Mouse (Mus musculus) hindbrain, embryonic 10.5 days (tissue): ENCODE results near the gene Camk2n2. TPM values are rescaled to one million over a fixed set of nuclear protein-coding genes. Genes with fewer than 3 reads are reported as not detected.

Experiments
- DNase-seq: peaks from one replicate; pipeline ENCODE4 v3.0.0-alpha.2; 2017; ENCODE audit warnings: low spot score
- H3K27ac ChIP-seq: fragments of 300-500 bp; sonication (generic); 2 replicates; pipeline ENCODE4 v1.5.1; 2016; ENCODE audit warnings: mild to moderate bottlenecking, moderate library complexity
- H3K27me3 ChIP-seq: fragments of 300-500 bp; sonication (generic); 2 replicates; pipeline ENCODE4 v1.6.1; 2016; ENCODE audit warnings: mild to moderate bottlenecking; ENCODE audit not compliant: poor library complexity, insufficient read depth, severe bottlenecking
- H3K36me3 ChIP-seq: fragments of 300-500 bp; sonication (generic); 2 replicates; pipeline ENCODE4 v1.6.1; 2016; ENCODE audit warnings: mild to moderate bottlenecking, moderate library complexity
- H3K4me1 ChIP-seq: fragments of 300-500 bp; sonication (generic); replicated peaks from 2 replicates; pipeline ENCODE4 v1.6.1; 2016; ENCODE audit warnings: mild to moderate bottlenecking
- H3K4me3 ChIP-seq: fragments of 300-500 bp; sonication (generic); 2 replicates; pipeline ENCODE4 v1.5.1; 2016; ENCODE audit warnings: mild to moderate bottlenecking, moderate library complexity
- H3K9me3 ChIP-seq: fragments of 300-500 bp; sonication (generic); 2 replicates; pipeline ENCODE4 v1.6.1; 2016; ENCODE audit warnings: mild to moderate bottlenecking, moderate library complexity
- WGBS: fragments of 180-500 bp; shearing (Covaris S2); methylation state at CpG from one replicate; pipeline ENCODE4 v1.1.7; 2016; 5-methylcytosine and 5-hydroxymethylcytosine counted together
- microRNA counts: library from miRNA; unstranded; fragments of <30 nt; microRNA quantifications from one replicate; lab custom pipeline; 2017
- polyA plus RNA-seq: library from polyadenylated mRNA; unstranded; fragments of >200 nt; fragmentation: Nextera tagmentation; extraction: Ambion mirVana; gene quantifications from 2 replicates; pipeline ENCODE4 v1.2.1, GENCODE M21; 2016

Gene Camk2n2
- polyA plus RNA-seq, 1 experiment from 2014 or later, result 4.2 TPM

DNA sequence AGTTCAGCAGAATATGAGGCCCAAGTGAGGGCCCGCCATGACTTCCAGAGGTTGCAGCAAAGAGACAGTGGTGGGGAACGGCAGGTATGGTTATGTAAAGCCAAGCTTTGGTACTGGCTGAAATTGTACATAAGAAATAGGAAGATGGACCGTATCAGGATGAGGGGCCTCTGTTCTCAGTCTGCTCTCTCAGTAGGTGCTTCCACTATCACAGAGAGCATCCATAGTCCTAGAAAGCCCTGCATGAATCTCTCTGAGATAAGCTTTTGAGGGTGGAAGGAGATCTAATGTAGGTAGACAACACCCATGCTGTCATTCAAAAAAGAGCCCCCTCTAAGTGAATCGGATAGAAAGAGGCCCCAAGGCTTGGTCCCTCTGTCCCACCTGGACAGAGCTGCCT lies 25.4 kb downstream of the Camk2n2 start:
- peaks cover 46% of the 10 kb centered on the region for H3K27me3 ChIP-seq

DNA sequence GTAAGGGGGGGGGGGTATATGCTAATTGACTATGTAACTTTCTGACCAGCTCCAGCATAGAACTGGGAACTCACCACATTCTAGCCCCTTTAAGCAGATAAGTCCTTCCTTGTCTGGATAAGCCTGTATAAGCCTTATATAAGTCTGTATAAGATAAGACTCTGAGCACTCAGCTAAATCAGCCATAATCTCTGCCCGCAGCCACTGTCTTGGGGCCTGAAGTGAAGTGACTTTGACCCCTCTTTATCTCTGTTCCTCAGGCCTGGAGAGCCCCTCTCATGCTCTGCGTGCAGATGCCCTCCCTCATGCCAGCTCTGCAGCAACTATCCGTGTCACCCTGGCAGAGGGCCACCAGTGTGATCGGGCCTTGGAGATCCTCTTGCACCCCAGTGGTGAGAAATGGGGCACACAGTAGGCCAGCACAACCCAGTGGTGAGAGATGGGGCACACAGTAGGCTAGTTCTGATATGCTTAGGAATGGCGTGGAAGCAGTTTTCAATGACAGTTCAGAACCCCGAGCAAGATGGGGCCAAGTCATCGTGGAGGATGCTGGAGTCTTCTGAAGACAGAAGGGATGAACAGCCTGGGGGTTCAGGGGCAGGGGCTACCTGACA lies 25.9 kb downstream of the Camk2n2 start:
- peaks cover 14% of the 10 kb centered on the region for H3K4me1 ChIP-seq
- WGBS, result 86% methylated on average over 7 of the region's 7 CpGs
- no peak overlapping the region for H3K27ac ChIP-seq
- H3K9me3 ChIP-seq, result no peaks in the 10 kb centered on the region
- H3K4me3 ChIP-seq, result no peak overlapping the region
- H3K36me3 ChIP-seq, result no peaks in the 10 kb centered on the region
- no peak for DNase-seq
- peaks cover 52% of the 10 kb centered on the region for H3K27me3 ChIP-seq

More for the DNA sequence above, 25.4 kb downstream of the Camk2n2 start:
- Histone ChIP-seq H3K4me3 (no peak overlapping the region), H3K27ac (no peak overlapping the region), H3K36me3 (no peaks in the 10 kb centered on the region), H3K9me3 (no peaks in the 10 kb centered on the region), H3K4me1 (peaks cover 8% of the 10 kb centered on the region)
- no peak for DNase-seq
- 88% methylated on average over 4 of the region's 4 CpGs for WGBS

DNA sequence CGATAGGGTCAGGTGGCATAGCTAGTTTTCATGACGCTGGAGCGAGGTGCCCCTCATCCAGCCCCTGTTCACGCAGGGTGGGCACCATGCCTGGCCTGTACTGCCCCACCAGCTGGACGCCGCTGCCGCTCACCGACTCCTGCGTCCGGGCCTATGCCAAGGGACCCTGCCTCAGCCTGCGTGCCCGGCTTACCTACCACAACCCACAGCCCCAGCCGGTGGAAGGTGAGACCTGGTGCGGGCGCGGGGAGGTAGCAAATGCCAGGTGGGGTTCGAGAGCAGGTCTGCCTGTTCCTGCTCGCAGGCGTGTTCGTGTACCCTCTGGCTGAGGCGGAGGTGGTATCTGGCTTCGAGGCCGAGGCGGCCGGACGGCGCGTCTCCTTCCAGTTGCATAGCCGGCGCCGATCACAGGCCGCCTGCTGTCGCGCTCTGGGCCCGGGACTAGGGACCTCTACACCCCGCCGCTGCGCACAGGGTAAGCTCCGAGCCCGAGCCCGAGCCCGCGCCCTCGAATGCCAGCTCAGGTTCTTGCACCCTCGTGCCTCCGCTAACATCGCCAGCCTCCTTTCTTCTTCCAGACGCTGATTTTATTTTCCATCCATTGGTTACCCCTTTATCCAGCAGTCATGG lies 29.9 kb downstream of the Camk2n2 start:
- WGBS, result 4% methylated on average over 48 of the region's 48 CpGs
- peaks cover 26% of the 10 kb centered on the region for H3K4me1 ChIP-seq
- H3K27ac ChIP-seq, result no peak overlapping the region
- DNase-seq, result peak; percentile 31
- no peaks in the 10 kb centered on the region for H3K36me3 ChIP-seq
- peak overlapping the region; percentile 67 for H3K4me3 ChIP-seq
- no peaks in the 10 kb centered on the region for H3K9me3 ChIP-seq
- peaks cover 75% of the 10 kb centered on the region for H3K27me3 ChIP-seq

DNA sequence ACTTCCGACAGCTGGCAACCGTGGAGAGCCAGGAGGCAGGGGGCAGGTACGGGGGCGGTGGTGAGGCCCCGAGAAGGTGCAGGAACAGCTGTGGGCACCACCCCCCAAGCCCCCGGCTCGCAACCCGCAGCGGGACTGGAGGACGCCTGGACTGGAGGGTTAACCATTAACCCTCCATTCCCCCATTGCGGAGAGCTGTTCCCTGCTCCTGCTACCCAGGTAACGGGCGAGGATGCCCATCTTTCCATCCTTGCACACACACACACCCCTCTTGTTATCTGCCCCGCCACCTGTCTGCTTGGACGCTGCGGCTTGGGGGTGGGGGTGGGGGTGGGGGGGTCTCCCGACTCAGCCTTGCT lies 30.4 kb downstream of the Camk2n2 start:
- H3K27me3 ChIP-seq, result peaks cover 71% of the 10 kb centered on the region
- no peak for DNase-seq

DNA sequence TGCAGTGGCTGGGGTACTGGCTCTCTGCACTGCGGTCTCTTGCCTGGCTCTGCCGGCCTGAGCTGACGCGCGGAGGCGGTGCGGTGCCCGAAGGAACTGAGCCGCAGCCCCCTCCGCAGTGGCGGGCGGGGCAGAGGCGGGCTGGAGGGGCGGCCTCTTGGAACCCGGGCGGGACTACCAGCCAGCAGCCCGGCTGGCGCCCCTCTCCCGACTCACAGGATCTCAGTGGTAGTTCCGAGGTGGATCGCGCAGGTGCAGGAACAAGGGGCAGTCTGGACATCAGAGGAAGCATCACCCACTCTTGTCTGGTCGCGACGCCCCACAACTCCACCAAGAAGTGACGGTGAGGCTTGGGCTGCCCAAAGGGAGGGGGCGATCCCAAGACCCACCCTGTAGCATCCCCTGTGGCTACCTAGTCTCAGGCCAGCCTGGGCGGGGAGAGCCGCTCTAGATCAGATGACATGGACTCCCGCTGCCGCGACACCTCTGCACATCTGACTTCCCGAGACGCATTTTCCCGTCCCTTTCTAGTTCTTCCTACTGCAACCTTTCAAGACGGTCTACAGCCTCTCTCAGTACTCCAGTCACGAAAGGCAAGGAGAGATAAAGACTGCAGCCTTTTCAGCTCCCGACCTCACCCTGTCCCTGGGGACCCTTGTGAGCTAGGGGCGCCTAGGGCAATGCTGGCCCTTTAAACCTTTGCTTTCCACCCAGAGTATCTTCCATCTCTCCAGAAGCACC lies 31.0 kb downstream of the Camk2n2 start:
- under 1% methylated on average over 39 of the region's 39 CpGs for WGBS
- H3K4me3 ChIP-seq, result peak overlapping the region; percentile 67
- peak overlapping the region; percentile 71 for H3K27ac ChIP-seq
- no peaks in the 10 kb centered on the region for H3K9me3 ChIP-seq
- no peaks in the 10 kb centered on the region for H3K36me3 ChIP-seq
- peaks cover 71% of the 10 kb centered on the region for H3K27me3 ChIP-seq
- DNase-seq, result peak; percentile 61
- H3K4me1 ChIP-seq, result peaks cover 26% of the 10 kb centered on the region

More for the DNA sequence above, 30.4 kb downstream of the Camk2n2 start:
- H3K4me1 ChIP-seq, result peaks cover 26% of the 10 kb centered on the region
- no peaks in the 10 kb centered on the region for H3K36me3 ChIP-seq
- peak overlapping the region; percentile 67 for H3K4me3 ChIP-seq
- no peak overlapping the region for H3K27ac ChIP-seq
- no peaks in the 10 kb centered on the region for H3K9me3 ChIP-seq
- 2% methylated on average over 17 of the region's 17 CpGs for WGBS

- WGBS, result under 1% methylated on average over 24 of the region's 24 CpGs
Observed at GRCm38 (mm10) chr16:20589366-20589938, 31.6 kb downstream of the Camk2n2 start, which contains the start of gene Vwa5b2. Vwa5b2 (plus strand) TSS chr16:20589471.

More at GRCm38 (mm10) chr16:20589366-20589938, 31.6 kb downstream of the Camk2n2 start, which contains the start of gene Vwa5b2:
- Histone ChIP-seq H3K27me3 (peaks cover 67% of the 10 kb centered on the region), H3K9me3 (no peaks in the 10 kb centered on the region), H3K27ac (peak within 1 kb of the TSS; percentile 71), H3K36me3 (no peaks in the 10 kb centered on the region), H3K4me1 (peaks cover 26% of the 10 kb centered on the region), H3K4me3 (peak within 1 kb of the TSS; percentile 67)
- no peak for DNase-seq

MicroRNAs within 50 kb of the gene (microRNA counts, 519-probe panel; counts per million panel counts)
- microRNA mmu-miR-1224 (lab: Ali Mortazavi, UCI), result 4,362 counts per million, percentile 91 among the panel's probes with 10 or more counts

Other genes with a start within 250 kb of the Camk2n2 start
- gene Abcc5, start 194.9 kb downstream of the Camk2n2 start, polyA plus RNA-seq, result 63.6 and 65.8 TPM in 2 replicates
- 150 and 153 TPM in 2 replicates for gene Eif2b5, start 122.5 kb downstream of the Camk2n2 start, polyA plus RNA-seq
- gene Dvl3, start 104.3 kb downstream of the Camk2n2 start, polyA plus RNA-seq, result 32.6 and 51.1 TPM in 2 replicates
- 705 and 825 TPM in 2 replicates for gene Ap2m1, start 85.8 kb downstream of the Camk2n2 start, polyA plus RNA-seq
- gene Abcf3, start 72.7 kb downstream of the Camk2n2 start, polyA plus RNA-seq, result 59.4 and 65.2 TPM in 2 replicates
- gene Vwa5b2, start 31.8 kb downstream of the Camk2n2 start, polyA plus RNA-seq, result 2.9 and 4.0 TPM in 2 replicates
- gene Eef1akmt4, start 9.7 kb downstream of the Camk2n2 start, polyA plus RNA-seq, result 33.4 and 38.8 TPM in 2 replicates
- gene Gm49333, start 9.7 kb downstream of the Camk2n2 start, polyA plus RNA-seq, result 0.18 TPM in 1 of 2 replicates, not detected in the other
- 59.2 and 61.3 TPM in 2 replicates for gene Alg3, start 9.6 kb downstream of the Camk2n2 start, polyA plus RNA-seq
- 4.2 TPM in 2 replicates for gene Ece2, start 8.5 kb upstream of the Camk2n2 start, polyA plus RNA-seq
- 466 and 503 TPM in 2 replicates for gene Psmd2, start 30.4 kb upstream of the Camk2n2 start, polyA plus RNA-seq
- 181 and 224 TPM in 2 replicates for gene Eif4g1, start 47.0 kb upstream of the Camk2n2 start, polyA plus RNA-seq
- 6.7 and 9.4 TPM in 2 replicates for gene Fam131a, start 72.0 kb upstream of the Camk2n2 start, polyA plus RNA-seq
- gene Polr2h, start 96.4 kb upstream of the Camk2n2 start, polyA plus RNA-seq, result 114 and 140 TPM in 2 replicates
- gene Clcn2, start 96.5 kb upstream of the Camk2n2 start, polyA plus RNA-seq, result 15.5 and 22.1 TPM in 2 replicates
- gene Chrd, start 111.8 kb upstream of the Camk2n2 start, polyA plus RNA-seq, result 1.6 and 3.6 TPM in 2 replicates
- gene Thpo, start 113.2 kb upstream of the Camk2n2 start, polyA plus RNA-seq, result 0.30 and 0.77 TPM in 2 replicates